Mouse (Mus musculus): Measurements from ENCODE around the gene Ncoa5.

DNA sequence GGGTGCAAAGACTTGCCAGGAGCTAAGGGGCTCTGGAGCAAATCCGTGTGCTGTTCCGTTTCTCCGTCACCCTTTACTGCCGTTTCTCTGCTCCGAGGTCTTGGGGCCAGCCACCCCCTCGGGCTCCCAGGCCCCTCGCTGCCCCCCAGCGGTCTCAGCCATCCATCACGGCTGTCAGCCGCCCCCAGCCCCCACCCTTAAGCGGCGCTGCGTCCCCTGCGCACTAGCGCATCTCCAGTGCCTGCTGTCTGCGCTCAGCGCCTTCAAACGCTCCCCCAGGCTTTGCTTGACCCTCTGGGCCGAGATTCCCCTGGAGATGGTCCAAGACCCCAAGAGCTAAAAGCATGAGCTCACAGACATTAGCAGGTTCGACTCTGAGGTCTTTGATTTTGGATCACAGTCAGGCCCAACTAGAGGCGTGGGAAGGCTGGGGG lies 65.3 kb downstream of the Ncoa5 start:
- TF ChIP-seq CTCF (IDR thresholded peaks at IDR 0.05; ENCODE audit: low read depth), result no peak
- no peak for TF ChIP-seq EP300 (IDR thresholded peaks at IDR 0.05; ENCODE audit: low read depth)
